Comparison of ENCODE assay signal across 10 mouse cellular contexts in the genomic region with DNA sequence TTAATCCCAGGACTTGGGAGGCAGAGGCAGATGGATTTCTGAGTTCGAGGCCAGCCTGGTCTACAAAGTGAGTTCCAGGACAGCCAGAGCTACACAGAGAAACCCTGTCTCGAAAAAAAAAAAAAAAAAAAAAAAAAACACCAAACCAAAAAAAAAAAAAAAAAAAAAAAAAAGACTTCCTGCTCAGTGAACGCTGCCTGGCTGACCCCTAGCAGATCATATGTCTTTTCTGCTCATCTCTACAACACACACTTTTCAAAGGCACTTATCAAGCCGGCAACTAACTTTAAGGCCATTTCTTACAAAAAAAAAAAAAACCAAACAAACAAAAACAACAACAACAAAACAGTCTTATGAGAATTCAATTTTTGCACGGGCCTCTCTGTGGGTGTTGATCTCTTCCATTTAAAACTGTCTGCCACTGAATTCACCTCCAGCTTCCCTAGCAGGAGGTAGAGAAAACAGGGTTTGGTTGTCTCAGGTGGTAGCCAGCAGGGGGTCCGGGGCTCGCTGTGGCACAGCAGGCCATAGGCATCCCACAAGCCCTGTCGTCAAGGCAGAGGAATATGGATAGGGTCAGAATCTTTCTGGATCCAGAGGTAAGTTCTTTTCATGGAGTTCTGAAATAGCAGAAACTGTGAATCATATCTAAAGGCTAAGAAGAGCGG. TPM values are rescaled to one million over a fixed set of nuclear protein-coding genes. Genes with fewer than 3 reads are reported as not detected.
DNase-seq lines count a peak whose midpoint lies in the region; ATAC-seq and TF ChIP-seq lines count a peak whose summit lies in the region.
"Had no signal": no experiment of that assay in that cellular context is flagged by ENCODE, and none has a peak within 500 bp of the region (broad histone marks: within the 10 kb centered on the region; RNA-seq: fewer than 3 reads in every experiment).

No protein-coding gene starts in this region.

- H3K36me3 ChIP-seq in lung, embryonic 16.5 days (ENCODE audit: control insufficient read depth, insufficient read depth, low read length): no peaks in the 10 kb centered on the region
- no peaks in the 10 kb centered on the region for H3K36me3 ChIP-seq in lung, postnatal 0 days (ENCODE audit: insufficient read depth, low read length)
- no peaks in the 10 kb centered on the region for H3K36me3 ChIP-seq in forebrain, embryonic 11.5 days (ENCODE audit: control insufficient read depth, insufficient read depth, low read length)
- H3K36me3 ChIP-seq in limb, embryonic 12.5 days: peaks cover 11% of the 10 kb centered on the region; the same call in 1 of the 2 replicates

- H3K9me3 ChIP-seq in lung, embryonic 16.5 days (ENCODE audit: control insufficient read depth, low read length): no peaks in the 10 kb centered on the region
- H3K9me3 ChIP-seq in lung, postnatal 0 days (ENCODE audit: low read length): no peaks in the 10 kb centered on the region
- H3K9me3 ChIP-seq in forebrain, embryonic 11.5 days (ENCODE audit: control insufficient read depth, low read length): no peaks in the 10 kb centered on the region
- H3K9me3 ChIP-seq in limb, embryonic 12.5 days: no peaks in the 10 kb centered on the region

- 21% methylated on average over 8 of the region's 9 CpGs for WGBS in lung, embryonic 16.5 days
- 39% methylated on average over 8 of the region's 9 CpGs for WGBS in lung, postnatal 0 days
- 23% methylated on average over 8 of the region's 9 CpGs for WGBS in forebrain, embryonic 11.5 days
- WGBS in limb, embryonic 12.5 days: 26% methylated on average over 9 of the region's 9 CpGs

- no peak for DNase-seq in lung, postnatal 0 days (ENCODE audit: low spot score)
- no peak for DNase-seq in forebrain, embryonic 11.5 days (ENCODE audit: low spot score)
- no peak for DNase-seq in MN1 (ENCODE audit: low spot score)
- DNase-seq in B cell, adult 2 months: no peak
- no peak for DNase-seq in lung, postnatal 25 days (ENCODE audit: low spot score)
- DNase-seq: kidney, adult 8-10 months; lung, adult 2 months had no signal

- H3K9ac ChIP-seq in lung, embryonic 16.5 days (ENCODE audit: low read length): peak overlapping the region; percentile 94; the same call in 1 of the 2 replicates
- no peak overlapping the region for H3K9ac ChIP-seq in lung, postnatal 0 days (replicated peaks; ENCODE audit: low read depth)
- peak overlapping the region; percentile 100; the same call in 1 of the 2 replicates for H3K9ac ChIP-seq in forebrain, embryonic 11.5 days (ENCODE audit: low read length)
- H3K9ac ChIP-seq in limb, embryonic 12.5 days (replicated peaks): peak overlapping the region; percentile 99

- no peak for TF ChIP-seq EP300 in lung, postnatal 0 days (IDR thresholded peaks at IDR 0.05)

- no peaks in the 10 kb centered on the region for H3K27me3 ChIP-seq in lung, embryonic 16.5 days (ENCODE audit: control insufficient read depth, insufficient read depth, low read depth, low read length)
- H3K27me3 ChIP-seq in lung, postnatal 0 days (replicated peaks; ENCODE audit: insufficient read depth, low read length): no peaks in the 10 kb centered on the region
- no peaks in the 10 kb centered on the region for H3K27me3 ChIP-seq in forebrain, embryonic 11.5 days (ENCODE audit: control insufficient read depth, insufficient read depth, low read length)
- no peaks in the 10 kb centered on the region for H3K27me3 ChIP-seq in limb, embryonic 12.5 days

- H3K4me1 ChIP-seq in lung, embryonic 16.5 days (replicated peaks; ENCODE audit: control insufficient read depth, insufficient read depth, low read length): peaks cover 16% of the 10 kb centered on the region
- no peaks in the 10 kb centered on the region for H3K4me1 ChIP-seq in lung, postnatal 0 days (ENCODE audit: insufficient read depth, low read depth, low read length)
- H3K4me1 ChIP-seq in forebrain, embryonic 11.5 days (replicated peaks; ENCODE audit: control insufficient read depth, insufficient read depth, low read length): peaks cover 8% of the 10 kb centered on the region; the same call in 1 of the 2 replicates
- H3K4me1 ChIP-seq in limb, embryonic 12.5 days (replicated peaks): peaks cover 10% of the 10 kb centered on the region; the same call in 1 of the 2 replicates

- ATAC-seq in lung, embryonic 16.5 days (ENCODE audit: low read depth): no peak
- ATAC-seq in lung, postnatal 0 days: no peak
- no peak for ATAC-seq in forebrain, embryonic 11.5 days (replicated peaks; ENCODE audit: low FRiP score)
- no peak for ATAC-seq in limb, embryonic 12.5 days (ENCODE audit: insufficient number of reproducible peaks, insufficient read depth, low FRiP score, low TSS enrichment, low read depth)
- ATAC-seq: activated CD4-positive, CD25-positive, alpha-beta regulatory T cell, adult 4 months had no signal

- H3K27ac ChIP-seq in lung, embryonic 16.5 days (ENCODE audit: low read length): no peak overlapping the region
- H3K27ac ChIP-seq in lung, postnatal 0 days (ENCODE audit: low read length): no peak overlapping the region
- no peak overlapping the region for H3K27ac ChIP-seq in forebrain, embryonic 11.5 days (ENCODE audit: low read depth, low read length)
- H3K27ac ChIP-seq in limb, embryonic 12.5 days: peak overlapping the region; percentile 99

- no peak for TF ChIP-seq CTCF in lung, postnatal 0 days (IDR thresholded peaks at IDR 0.05)

- H3K4me3 ChIP-seq in lung, embryonic 16.5 days (ENCODE audit: low read length): peak overlapping the region; percentile 74; the same call in 1 of the 2 replicates
- H3K4me3 ChIP-seq in lung, postnatal 0 days (ENCODE audit: low read depth, low read length): no peak overlapping the region
- H3K4me3 ChIP-seq in forebrain, embryonic 11.5 days (ENCODE audit: low read depth, low read length): peak overlapping the region; percentile 94; the same call in 1 of the 2 replicates
- peak overlapping the region; percentile 83 for H3K4me3 ChIP-seq in limb, embryonic 12.5 days (replicated peaks)

- H3K4me2 ChIP-seq in lung, embryonic 16.5 days (ENCODE audit: low read depth, low read length): peak overlapping the region; percentile 81
- H3K4me2 ChIP-seq in lung, postnatal 0 days (replicated peaks; ENCODE audit: low read depth, low read length): no peak overlapping the region
- peak overlapping the region; percentile 57 for H3K4me2 ChIP-seq in forebrain, embryonic 11.5 days (ENCODE audit: low read depth, low read length, severe bottlenecking)
- peak overlapping the region; percentile 65 for H3K4me2 ChIP-seq in limb, embryonic 12.5 days

RNA-seq across cellular contexts. Expression of a gene that starts 2.4 kb away (rescaled TPM):
- polyA plus RNA-seq in lung, embryonic 16.5 days (2015; fragmentation: Nextera tagmentation; extraction: Ambion mirVana): 92.2 and 107 TPM in 2 replicates
- 23.9 and 26.6 TPM in 2 replicates for polyA plus RNA-seq in lung, postnatal 0 days (2015; fragmentation: Nextera tagmentation; extraction: Ambion mirVana)
- 260 and 266 TPM in 2 replicates for polyA plus RNA-seq in forebrain, embryonic 11.5 days (2014; fragmentation: Nextera tagmentation; extraction: Ambion mirVana)
- polyA plus RNA-seq in limb, embryonic 12.5 days (2016; fragmentation: Nextera tagmentation; extraction: Ambion mirVana): 320 and 331 TPM in 2 replicates
